Mouse (Mus musculus): Measurements from ENCODE around the gene Gpatch8.

DNA sequence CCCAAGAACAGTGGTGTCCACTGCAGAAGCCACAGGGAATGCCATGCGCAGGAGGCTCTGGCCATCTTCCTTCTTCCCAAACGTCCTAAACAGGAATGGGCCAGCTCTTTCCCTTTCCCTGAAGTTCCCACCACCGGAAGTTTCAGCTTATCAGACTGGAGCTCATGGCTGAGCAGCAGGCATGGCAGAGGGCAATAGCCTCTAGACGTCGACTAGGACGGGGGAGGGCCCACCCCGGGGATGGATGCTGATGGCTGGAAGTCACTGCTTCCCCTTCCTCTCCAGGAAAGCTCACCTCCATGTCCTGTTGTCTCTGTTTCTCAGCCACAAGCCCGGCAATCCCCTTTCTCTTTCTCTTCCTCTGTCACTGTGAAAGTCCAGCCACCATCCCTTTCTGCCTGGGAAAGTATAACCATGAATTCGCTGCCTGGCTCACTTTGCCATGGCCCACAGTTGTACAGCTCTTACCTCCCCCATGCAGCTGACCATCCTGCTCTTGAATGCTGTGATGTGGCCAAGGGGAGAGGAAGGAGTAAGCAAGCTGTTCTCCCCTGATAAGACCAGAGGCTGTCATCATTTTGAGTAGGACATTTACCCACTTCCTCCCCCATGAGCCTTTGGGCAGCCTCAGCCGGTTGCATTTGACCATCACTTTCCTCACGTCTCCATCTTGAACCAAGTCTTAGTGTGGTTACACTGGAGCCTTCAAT is 86.4 kb downstream of the Gpatch8 start, which contains the start of gene Itga2b:
- TF ChIP-seq CTCF (IDR thresholded peaks at IDR 0.05; ENCODE audit: control insufficient read depth, insufficient read depth, insufficient replicate concordance, low read depth, low read length) (no peak), POLR2A (IDR thresholded peaks at IDR 0.05; ENCODE audit: control insufficient read depth, low read depth, low read length) (no peak)

Measured in testis, adult 2 months (tissue).